Mouse (Mus musculus) kidney, adult 9 months (tissue): ENCODE data around the gene Lhfp.

Source experiments
- DNase-seq: peaks from one replicate; pipeline ENCODE4 v3.0.0; 2022

Gene Lhfp

DNA sequence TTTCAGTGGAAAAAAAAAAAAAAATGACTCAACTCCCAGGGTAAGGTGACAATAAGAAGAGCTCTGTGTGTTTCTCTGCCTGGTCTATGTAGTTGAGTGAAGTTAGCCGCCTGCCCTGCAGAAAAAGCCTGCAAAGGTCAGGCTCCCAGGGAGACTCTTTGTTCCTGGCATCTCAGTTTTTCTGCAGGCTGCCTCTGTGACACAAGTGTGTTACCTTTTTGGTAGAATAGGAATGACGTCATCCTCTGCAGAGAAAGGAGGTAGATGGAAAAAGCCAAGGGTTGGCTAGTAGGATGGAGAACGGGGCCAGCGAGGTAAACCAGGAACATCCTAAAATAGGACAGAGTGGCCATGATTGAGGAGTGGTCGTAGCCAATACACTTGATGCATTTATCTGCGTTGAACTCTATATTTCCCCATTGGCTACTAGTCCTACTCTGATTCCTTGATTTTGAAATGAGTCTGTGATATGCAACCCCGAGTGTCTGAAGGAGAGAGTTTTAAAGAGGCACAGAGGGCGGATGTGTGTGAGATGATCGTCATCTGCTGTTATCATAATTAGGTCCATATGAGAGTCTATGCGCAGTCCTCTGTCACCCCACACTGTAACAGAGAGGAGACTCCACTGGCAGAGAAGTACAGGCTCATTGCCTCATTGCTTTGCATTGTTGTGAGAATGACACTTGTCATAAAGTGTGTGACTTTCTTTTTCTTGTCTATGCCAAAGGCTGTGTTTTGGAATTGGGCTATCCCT, 132.2 kb downstream of the Lhfp start:
- DNase-seq = no peak

DNA sequence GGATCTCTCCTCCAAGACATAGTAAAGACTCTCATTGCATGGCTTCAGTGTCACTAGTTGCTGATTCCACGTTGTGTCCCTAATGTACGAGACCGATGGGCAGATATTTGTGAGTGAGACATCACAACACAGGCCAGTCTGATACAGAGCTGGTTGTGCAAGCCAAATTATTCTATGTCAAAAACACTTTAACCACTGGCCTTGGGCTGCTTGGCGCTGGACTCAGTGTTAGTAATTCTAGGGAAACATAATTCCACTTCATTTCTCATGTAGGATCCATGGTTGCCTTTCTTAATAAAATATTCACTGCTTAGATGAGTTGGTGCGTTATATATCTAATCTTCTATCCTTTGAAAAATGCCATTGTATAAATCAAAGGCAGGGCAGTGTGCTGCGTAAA, 138.6 kb downstream of the Lhfp start:
- DNase-seq = no peak

DNA sequence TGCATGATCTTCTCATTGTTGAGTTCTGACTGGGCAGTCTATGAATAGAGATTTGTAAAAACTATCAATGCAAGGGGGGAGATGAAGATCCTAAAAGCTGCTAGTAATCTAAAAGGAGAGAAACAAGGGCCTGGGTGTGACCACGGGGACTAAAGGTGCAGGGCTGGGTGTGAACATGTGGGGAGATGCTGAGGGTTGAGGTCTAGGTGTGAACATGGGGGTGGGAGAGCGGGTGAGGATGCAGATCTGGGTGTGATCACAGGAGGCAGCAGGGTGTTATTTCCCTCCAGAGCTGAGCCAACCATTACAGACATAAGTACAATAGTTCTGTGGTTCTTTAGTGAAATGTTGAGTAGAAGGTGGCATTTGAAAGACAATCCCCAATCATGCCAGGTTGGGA, 144.1 kb downstream of the Lhfp start:
- DNase-seq = no peak

DNA sequence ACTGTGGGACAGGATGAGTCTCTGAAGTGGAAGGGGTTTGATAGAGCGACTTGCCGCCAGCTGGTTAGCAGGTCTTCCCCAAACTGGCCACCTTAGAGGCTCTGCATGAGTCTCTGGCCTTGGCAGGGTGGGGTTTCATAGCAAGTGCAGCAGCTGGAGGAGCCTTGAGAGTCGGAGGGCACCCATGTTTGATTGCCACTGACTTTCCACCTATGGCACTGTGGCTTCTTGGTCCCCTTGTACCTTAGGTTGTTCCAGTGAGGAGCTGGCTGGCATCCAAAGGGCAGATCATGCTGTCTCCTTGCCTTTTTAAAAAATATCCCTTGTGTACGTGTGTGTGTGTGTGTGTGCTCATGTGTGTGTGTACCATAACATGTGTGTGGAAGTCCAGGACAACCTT, 152.1 kb downstream of the Lhfp start:
- no peak for DNase-seq

DNA sequence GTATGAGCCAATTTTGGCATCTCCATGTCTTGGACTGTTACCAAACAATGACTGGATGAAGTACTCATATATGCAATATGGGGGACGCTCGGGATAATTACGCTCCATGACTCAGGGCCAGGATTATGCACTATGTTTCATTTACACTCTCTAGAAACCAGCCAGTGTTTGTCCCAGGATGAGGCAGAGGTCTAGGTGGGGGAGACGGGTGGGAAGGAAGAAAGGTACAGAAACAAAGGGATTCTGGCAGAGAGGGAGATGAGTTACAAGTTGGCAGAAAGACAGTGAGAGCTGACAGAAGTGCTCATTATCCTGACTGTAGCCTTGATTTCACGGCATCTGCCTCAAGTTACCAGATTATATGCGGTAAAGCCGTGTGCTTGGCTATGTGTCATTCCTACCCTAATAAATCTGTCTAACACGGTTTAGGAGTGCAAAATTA, 154.4 kb downstream of the Lhfp start:
- no peak for DNase-seq

DNA sequence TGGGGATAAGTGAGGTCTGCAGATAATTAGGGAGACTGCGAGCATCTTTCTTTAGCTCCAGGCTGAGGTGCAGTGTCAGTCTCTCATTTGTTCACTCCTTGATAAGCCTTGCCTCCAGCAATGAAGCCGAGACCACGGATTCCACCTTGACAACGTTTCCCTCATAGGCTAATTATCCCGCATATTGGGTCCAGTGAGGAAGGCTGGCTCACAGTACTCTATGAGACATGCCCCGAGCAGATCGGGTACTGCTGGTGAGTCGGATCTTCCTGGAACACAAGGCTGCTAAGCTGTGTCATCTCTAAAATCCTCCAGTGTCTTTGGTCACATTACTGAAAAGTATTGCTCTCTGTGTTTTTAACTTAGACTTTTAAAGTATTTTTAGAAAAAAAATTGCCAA, 158.8 kb downstream of the Lhfp start:
- DNase-seq = no peak

DNA sequence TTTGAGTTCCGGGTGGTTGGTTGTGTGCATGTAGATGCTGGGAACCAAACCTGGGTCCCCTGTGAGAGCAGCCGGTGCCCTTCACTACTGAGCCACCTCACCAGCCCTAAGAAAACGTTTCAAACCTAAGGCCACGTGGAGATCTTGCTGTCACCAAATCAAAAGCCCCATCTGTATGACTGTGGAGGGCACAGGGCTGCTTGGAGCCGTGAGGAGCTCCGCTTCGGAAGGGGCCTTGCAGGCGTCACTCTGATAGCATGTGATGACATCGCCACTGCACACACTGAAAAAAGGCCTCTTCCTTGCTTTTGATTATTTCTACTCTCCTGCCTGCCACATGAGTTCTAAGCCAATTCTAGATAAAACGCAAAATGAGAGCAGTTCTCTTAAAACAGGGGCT, 159.5 kb downstream of the Lhfp start:
- no peak for DNase-seq

DNA sequence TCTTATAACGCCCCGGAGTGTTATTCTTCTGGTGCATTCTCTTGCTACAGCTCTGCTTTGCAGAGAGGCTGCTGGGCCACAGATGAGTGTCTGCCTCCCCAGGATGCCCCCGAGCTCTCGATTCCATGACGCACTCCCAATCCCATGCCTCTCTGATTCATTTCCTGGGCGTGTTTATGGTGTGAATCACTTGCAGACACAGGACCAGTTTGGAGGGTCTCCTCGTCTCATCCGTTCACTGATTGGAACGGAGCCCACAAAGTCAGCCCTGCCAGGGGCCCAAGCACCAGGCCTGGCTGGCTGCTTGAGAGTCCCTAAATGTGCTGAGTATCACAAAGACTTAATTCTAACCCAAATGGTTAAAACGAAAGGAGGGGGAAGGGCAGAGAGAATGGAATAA, 160.3 kb downstream of the Lhfp start:
- DNase-seq = no peak

DNA sequence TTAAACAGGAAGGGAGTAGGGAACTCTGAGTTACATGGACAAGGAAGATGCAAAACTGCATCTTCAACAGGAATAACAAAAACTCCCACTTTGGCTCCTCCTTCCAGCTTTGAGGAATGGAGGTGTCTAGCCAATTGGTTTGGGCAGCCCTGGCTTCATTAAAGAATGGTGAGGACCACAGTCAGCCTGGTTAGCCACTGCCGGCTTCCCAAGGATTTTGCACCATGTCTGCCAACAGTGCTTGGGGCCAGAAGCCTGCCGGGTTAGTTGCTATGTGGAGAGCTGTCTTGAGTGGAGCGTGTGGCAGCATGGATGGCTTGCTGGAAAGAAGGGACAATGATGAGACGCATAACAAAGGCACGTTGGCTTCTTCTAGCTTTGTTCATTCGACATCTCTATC, 160.9 kb downstream of the Lhfp start:
- no peak for DNase-seq

DNA sequence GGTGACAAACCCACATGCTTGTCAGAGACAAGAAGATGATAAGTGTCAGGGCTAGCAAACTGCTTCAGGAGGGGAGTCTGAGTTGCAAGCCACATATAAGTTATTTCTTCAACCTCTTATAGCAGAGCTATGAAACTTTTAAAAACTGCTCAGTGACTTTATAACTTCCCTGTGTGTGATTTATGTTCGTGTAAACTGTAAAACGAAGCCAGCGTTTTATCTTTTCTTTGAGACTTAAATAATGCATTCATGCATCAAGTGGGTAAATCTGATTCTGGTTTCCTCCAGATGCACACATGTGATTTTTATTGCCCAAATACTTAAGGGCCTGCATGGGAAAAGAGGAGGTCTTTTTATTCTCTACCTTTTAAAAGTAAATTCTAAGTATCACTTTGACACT, 161.4 kb downstream of the Lhfp start:
- no peak for DNase-seq

DNA sequence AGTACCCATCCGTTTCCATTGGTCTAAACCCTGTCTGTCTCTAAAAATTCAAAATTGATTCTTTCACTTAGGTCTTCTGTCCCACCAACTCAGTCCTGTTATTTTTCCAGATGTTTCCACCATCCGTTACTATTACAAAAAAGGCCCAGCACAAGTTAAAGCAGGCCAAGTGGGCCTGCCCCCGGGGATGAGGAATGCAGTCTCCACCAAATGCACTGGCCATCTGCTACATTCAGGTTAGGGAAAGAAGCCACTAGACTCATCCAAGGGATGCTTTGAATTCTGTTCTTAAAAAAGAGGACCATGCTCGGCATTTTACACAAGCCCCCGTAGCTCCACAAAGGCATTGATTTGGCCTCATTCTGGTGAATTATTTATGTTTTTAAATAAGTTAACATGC, 162.3 kb downstream of the Lhfp start:
- DNase-seq = no peak

DNA sequence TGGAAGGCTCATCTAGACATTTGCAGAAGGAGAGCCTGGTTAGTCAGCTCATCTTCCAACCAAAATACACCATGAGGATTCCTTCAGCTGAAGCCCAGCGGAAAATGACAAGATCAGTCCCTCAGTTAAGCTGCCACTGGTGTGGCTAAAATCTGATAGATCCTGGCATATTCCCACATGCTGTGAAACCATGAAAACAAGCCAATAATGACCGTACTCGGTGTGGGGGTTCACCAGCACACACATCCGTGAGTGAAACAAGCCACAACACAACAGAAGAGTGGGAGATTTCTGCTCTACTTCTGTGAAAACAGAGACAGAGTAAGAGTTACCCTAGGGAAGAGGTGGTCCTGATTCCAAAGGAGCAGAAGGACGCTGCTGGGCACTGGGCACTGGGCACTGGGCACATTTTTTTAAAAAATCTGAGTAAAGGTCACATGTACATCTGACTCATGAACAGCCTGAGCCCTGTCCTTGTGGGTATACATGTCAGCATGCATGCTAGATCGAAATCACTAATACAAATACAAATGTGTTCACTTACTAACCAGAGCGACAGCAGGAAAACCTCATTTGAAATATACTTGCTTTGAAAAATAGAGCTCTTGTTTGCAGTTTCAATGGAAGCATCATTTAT, 163.1 kb downstream of the Lhfp start:
- DNase-seq = no peak

DNA sequence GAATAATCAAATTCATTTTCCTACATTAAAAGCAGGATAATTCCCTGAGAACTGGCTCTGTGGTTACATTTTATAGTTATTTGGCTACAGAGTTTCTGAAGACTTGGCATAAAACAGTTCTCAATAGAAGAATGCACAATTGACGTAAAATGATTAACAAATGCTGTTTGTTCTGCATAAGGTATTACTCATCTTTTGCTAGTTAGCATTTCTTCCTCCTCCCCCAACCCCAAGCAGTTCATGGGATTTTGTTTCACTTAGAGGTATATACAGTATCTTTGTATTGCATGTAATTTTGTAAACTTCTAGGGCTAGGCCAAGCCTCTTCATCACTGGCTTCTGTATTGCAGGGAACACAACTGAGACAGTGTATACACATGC, 163.6 kb downstream of the Lhfp start:
- no peak for DNase-seq

DNA sequence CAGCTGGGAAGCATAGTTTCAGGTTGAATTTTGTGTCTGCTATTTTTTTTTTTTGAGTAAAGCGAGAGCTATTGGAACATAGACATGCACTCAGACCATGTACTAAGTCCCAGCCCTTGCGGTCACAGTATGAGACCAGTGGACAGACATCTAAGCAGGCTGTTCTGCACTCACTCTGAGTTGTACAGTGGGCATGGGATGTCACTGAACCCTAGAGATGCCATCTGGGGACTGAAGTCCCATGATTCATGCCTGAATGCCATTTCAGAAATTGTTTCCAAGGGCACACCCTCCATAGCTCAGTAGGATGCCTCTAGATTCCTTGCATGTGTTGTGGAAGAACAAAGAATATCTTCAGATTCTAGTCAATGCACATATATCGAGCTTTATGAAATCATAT, 164.4 kb downstream of the Lhfp start:
- DNase-seq = no peak

DNA sequence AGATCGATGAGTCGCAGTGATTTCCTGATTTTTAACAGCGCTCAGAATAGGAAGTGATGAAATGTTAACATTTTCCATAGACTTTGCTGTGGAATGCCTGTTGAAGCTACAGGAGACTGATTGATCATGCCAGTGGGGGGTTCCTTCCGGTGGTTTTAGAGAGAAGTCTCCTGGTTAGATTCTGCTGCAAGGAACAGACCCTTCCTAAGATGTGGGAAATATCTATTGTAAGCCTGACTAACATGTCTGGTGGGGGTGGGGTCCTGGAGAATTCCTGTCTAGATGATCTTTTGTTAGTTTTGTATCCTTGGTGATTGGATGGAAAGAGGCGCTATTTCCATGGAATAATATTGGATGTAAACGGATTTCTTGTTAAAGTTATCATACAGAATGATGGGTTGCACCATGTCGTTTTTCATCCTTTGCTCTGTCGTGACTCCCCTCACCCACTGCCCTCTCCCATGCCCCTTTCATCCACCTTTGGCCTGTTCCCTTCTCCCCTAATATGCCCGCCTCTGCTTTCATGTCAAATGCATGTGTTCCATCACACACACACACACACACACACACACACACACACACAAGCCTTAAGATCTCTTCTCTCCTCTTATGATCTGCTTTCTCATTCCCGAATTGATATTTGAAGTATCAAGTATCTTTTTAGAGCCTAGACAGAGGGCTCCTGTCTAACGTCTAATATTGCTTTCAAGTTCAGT, 165.3 kb downstream of the Lhfp start:
- no peak for DNase-seq

DNA sequence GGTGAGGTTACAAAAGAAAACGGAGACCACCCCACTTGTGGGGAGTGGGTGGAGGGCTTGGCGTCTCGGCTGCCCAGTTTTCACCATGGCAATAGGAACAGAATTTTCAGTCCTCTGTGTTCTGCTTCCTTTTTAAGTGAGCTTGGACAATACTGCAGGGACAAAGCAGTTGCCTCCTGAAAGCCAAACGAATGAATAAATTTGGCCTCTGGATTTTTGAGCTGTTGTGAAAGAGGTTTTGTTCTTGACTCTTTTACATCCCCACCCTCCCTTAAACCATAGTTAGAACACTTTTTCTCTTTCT, 165.8 kb downstream of the Lhfp start:
- DNase-seq = no peak

DNA sequence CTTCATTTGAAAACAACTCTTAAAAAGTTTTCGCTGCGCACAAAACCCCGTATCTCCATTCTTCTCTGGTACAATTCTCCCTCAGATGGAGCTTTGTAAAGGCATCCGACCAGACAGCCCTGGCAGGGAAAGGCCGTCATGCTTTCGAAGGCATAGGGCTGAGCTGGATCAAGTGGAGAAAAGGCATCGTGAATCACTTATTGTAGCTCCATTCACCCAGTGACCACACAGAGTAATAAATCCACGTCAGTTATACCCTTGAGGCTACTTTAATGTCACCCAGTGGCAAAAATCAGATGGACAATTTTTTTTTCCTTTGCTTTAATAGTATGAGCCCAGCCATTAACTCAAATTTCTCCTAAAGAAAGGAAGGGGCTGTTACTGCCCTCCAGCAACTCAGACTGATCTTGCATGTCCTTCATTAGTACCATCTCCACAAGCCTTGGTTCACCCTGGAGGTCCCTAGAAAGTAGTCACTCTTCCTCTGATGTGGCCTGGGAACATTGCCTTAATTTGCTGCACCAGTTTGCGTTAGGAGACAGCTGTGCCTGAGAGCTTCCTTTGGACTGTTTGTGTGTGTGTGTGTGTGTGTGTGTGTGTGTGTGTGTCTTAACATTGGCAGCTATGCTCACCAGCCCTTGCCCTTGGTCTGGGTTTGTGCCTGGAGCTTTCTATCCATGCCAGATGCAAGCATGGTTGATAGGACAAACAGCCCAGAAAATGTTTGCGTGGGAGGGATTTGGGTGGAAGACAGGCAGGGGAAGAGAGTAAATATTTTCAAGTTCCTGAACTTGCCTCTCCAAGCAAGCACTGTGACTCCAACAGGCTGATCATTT, 169.6 kb downstream of the Lhfp start:
- peak; percentile 14 for DNase-seq

DNA sequence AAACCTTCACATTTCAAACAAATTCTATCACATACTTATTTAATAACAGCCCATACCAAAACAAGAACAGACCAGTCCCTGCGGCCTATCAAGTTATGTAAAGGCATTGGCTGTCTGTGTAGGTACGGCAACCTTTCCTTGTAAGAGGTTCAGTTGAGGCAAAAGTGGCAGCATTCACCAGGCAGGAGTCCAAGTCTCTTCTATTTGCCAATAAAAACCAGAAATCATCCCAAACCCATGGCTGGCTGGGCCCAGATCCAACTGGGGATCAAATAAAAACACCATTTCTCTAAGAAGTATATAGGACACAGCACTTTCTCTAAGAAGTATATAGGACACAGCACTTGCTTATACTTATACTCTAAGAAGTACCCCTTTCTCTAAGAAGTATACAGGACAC, 171.3 kb downstream of the Lhfp start:
- no peak for DNase-seq

DNA sequence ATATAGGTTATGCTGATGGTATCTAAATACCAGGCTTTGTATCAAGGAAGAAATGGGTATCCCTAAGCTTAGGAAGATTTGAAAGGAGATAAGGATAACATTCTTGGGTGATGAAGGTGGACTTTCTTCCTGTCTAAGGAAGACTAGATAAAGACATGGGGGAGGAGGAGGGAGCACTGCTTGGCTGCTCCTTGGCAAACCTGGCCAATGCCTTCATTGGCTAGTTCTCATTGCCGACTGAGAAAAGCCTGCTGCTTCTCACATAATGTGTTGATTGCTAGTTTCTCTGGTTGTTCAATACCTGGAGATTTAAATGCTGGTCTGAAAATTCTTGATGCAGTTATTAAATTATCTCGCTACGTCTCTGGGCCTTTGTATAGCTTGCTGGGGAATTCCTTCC, 172.0 kb downstream of the Lhfp start:
- no peak for DNase-seq

DNA sequence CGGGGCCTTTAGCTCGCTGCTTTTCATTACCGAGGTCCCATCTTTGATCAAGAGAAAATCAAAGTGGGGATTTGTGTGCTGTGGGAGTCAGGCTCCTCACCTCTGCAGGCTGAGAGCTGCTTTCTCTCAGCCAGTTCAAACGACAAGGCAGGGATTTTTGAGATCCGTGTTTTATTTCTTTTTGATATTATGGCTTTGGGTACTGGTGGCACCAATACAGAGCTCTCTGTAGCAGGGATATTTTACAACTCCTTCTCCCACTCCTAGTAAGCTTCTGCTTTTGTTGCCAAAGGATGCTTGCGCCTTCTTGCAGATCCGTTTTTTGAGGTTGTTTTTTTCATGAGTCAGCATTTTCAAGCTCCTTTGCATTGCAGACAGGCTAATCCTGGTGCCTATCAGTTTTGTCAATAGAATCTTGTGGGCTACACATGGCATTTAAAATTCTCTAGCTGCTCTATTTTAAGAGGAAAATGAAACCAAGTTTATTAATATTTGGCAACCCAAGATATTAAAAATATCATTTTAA, 172.5 kb downstream of the Lhfp start:
- DNase-seq = no peak

DNA sequence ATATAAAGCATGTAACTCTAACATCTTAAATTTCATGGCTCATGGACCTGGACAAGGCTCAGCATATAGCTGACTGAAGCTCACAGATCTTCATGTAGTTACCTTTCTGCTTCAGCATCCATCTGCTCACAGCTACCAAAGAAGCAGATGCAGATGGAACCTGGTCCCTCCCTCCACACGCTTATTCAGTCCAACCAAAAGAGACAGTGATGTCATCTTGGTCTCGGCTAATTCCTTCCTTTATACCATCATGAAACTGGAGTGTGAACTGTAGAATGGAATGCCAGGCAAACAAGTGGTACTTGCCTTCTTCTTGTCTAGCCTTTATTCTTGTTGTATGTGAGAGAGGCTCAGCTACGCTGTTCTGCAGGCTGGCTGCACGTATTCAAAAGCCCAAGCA, 173.1 kb downstream of the Lhfp start:
- no peak for DNase-seq

DNA sequence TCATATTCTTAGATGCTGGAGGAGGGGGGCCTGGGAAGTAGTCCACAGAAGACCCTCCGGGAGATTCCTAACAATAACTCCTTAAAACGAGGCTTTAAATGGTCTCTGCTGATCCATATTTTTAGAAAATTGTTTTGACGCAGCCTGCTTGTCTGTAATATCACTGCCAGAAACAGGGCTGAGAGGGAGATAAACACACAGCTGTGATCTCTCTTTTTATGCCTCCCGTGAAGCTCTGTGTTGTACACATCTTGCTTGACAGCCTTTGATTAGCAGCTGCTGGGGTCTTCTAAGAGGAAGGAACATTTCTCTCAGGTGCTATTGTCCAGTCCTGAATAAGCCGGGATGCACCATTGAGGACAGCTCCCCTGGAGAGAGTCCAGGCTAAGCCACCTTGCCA, 176.4 kb downstream of the Lhfp start:
- DNase-seq = no peak

DNA sequence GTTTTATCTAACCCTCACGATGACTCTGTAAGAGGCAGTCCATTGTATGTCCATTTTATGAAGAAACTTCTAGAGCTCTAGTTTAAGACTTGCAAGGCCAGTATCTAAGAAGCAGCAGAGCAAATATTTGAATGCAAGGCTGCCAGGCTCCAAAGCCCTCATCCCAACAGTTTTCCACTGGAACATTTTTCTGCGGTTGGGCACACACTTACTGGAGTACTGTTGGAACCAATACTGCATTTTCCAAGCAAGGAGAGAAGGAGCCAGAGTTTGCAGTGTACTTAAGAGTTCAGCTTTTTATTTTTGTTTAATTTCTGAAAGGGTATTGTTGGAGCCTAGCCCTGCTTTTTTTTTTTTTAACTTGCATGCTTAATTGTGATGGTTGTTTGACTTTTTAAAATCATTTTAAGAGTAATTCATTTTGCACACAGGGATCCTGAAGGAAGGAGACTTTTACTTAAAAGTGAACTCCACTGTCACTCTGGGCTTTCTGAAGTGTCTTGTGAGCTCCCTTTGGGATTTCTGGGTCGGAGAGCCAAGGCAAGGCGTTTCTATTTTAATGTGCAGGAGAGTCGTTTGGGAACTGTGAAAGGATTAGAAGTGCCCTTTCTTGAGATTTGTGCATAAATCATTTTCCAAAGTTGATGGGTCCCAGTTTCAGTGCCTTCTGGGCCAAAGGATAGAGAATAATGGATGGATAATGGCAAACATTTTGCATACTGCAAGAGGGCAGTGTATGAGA, 180.4 kb downstream of the Lhfp start:
- no peak for DNase-seq
